Mouse (Mus musculus): ENCODE data around the gene Trappc3l. TPM values are rescaled to one million over a fixed set of nuclear protein-coding genes. Genes with fewer than 3 reads are reported as not detected.

Gene Trappc3l
- polyA plus RNA-seq, 1 experiment from 2014 or later = not detected

- DNase-seq (ENCODE audit: low spot score) (no peak), ATAC-seq (replicated peaks; ENCODE audit: low FRiP score) (no peak)
- no peak overlapping the region for H3K4me3 ChIP-seq (ENCODE audit: low read depth, low read length)
- 48% methylated on average over 6 of the region's 6 CpGs for WGBS
- H3K4me2 ChIP-seq = no peak overlapping the region
- H3K27me3 ChIP-seq (replicated peaks; ENCODE audit: control insufficient read depth, insufficient read depth, low read length) = no peaks in the 10 kb centered on the region
- no peaks in the 10 kb centered on the region for H3K36me3 ChIP-seq (ENCODE audit: control insufficient read depth, insufficient read depth, low read length)
- no peaks in the 10 kb centered on the region for H3K4me1 ChIP-seq (replicated peaks; ENCODE audit: control insufficient read depth, insufficient read depth, low read length)
- no peak overlapping the region for H3K9ac ChIP-seq (ENCODE audit: low read depth, low read length)
- H3K9me3 ChIP-seq (ENCODE audit: control insufficient read depth, low read length) = no peaks in the 10 kb centered on the region
- no peak overlapping the region for H3K27ac ChIP-seq (ENCODE audit: low read depth, low read length)
Measured at GRCm38 (mm10) chr10:34138027-34138426, 100.6 kb downstream of the Trappc3l start.

- Histone ChIP-seq H3K4me1 (replicated peaks; ENCODE audit: control insufficient read depth, insufficient read depth, low read length) (no peaks in the 10 kb centered on the region), H3K27me3 (replicated peaks; ENCODE audit: control insufficient read depth, insufficient read depth, low read length) (no peaks in the 10 kb centered on the region), H3K4me2 (no peak overlapping the region), H3K4me3 (ENCODE audit: low read depth, low read length) (no peak overlapping the region), H3K9ac (ENCODE audit: low read depth, low read length) (no peak overlapping the region), H3K9me3 (ENCODE audit: control insufficient read depth, low read length) (no peaks in the 10 kb centered on the region), H3K36me3 (ENCODE audit: control insufficient read depth, insufficient read depth, low read length) (no peaks in the 10 kb centered on the region), H3K27ac (ENCODE audit: low read depth, low read length) (no peak overlapping the region)
- ATAC-seq (replicated peaks; ENCODE audit: low FRiP score) = no peak
- WGBS = 65% methylated on average over 4 of the region's 4 CpGs
- DNase-seq (ENCODE audit: low spot score) = no peak
Measured at GRCm38 (mm10) chr10:34139768-34140167, 102.4 kb downstream of the Trappc3l start.

GRCm38 (mm10) chr10:34141693-34142092 is 104.3 kb downstream of the Trappc3l start:
- no peak for ATAC-seq (replicated peaks; ENCODE audit: low FRiP score)
- DNase-seq (ENCODE audit: low spot score) = no peak
- Histone ChIP-seq H3K9ac (ENCODE audit: low read depth, low read length) (no peak overlapping the region), H3K4me2 (no peak overlapping the region), H3K4me1 (replicated peaks; ENCODE audit: control insufficient read depth, insufficient read depth, low read length) (no peaks in the 10 kb centered on the region), H3K36me3 (ENCODE audit: control insufficient read depth, insufficient read depth, low read length) (no peaks in the 10 kb centered on the region), H3K4me3 (ENCODE audit: low read depth, low read length) (no peak overlapping the region), H3K9me3 (ENCODE audit: control insufficient read depth, low read length) (no peaks in the 10 kb centered on the region), H3K27ac (ENCODE audit: low read depth, low read length) (no peak overlapping the region), H3K27me3 (replicated peaks; ENCODE audit: control insufficient read depth, insufficient read depth, low read length) (no peaks in the 10 kb centered on the region)
- 59% methylated on average over 2 of the region's 2 CpGs for WGBS

GRCm38 (mm10) chr10:34149772-34150171 is 112.4 kb downstream of the Trappc3l start:
- H3K4me1 ChIP-seq (replicated peaks; ENCODE audit: control insufficient read depth, insufficient read depth, low read length) = no peaks in the 10 kb centered on the region
- no peaks in the 10 kb centered on the region for H3K27me3 ChIP-seq (replicated peaks; ENCODE audit: control insufficient read depth, insufficient read depth, low read length)
- no peak overlapping the region for H3K9ac ChIP-seq (ENCODE audit: low read depth, low read length)
- ATAC-seq (replicated peaks; ENCODE audit: low FRiP score) = no peak
- no peak for DNase-seq (ENCODE audit: low spot score)
- no peaks in the 10 kb centered on the region; the same call in 1 of the 2 replicates for H3K36me3 ChIP-seq (ENCODE audit: control insufficient read depth, insufficient read depth, low read length)
- H3K4me2 ChIP-seq = no peak overlapping the region
- no peak overlapping the region for H3K27ac ChIP-seq (ENCODE audit: low read depth, low read length)
- H3K9me3 ChIP-seq (ENCODE audit: control insufficient read depth, low read length) = no peaks in the 10 kb centered on the region
- WGBS = 79% methylated on average over 3 of the region's 3 CpGs
- H3K4me3 ChIP-seq (ENCODE audit: low read depth, low read length) = no peak overlapping the region

- no peak overlapping the region for H3K27ac ChIP-seq (ENCODE audit: low read depth, low read length)
- no peak overlapping the region for H3K4me3 ChIP-seq (ENCODE audit: low read depth, low read length)
- no peak overlapping the region for H3K9ac ChIP-seq (ENCODE audit: low read depth, low read length)
- no peaks in the 10 kb centered on the region for H3K4me1 ChIP-seq (replicated peaks; ENCODE audit: control insufficient read depth, insufficient read depth, low read length)
- H3K27me3 ChIP-seq (replicated peaks; ENCODE audit: control insufficient read depth, insufficient read depth, low read length) = no peaks in the 10 kb centered on the region
- WGBS = 77% methylated on average over 6 of the region's 6 CpGs
- ATAC-seq (replicated peaks; ENCODE audit: low FRiP score) (no peak), DNase-seq (ENCODE audit: low spot score) (no peak)
- H3K4me2 ChIP-seq = no peak overlapping the region
- H3K9me3 ChIP-seq (ENCODE audit: control insufficient read depth, low read length) = no peaks in the 10 kb centered on the region
- no peaks in the 10 kb centered on the region; the same call in 1 of the 2 replicates for H3K36me3 ChIP-seq (ENCODE audit: control insufficient read depth, insufficient read depth, low read length)
Measured at GRCm38 (mm10) chr10:34150454-34150853, 113.1 kb downstream of the Trappc3l start.

GRCm38 (mm10) chr10:34151827-34152226 is 114.4 kb downstream of the Trappc3l start:
- Histone ChIP-seq H3K27ac (ENCODE audit: low read depth, low read length) (no peak overlapping the region), H3K4me2 (no peak overlapping the region), H3K27me3 (replicated peaks; ENCODE audit: control insufficient read depth, insufficient read depth, low read length) (no peaks in the 10 kb centered on the region), H3K4me1 (replicated peaks; ENCODE audit: control insufficient read depth, insufficient read depth, low read length) (no peaks in the 10 kb centered on the region), H3K4me3 (ENCODE audit: low read depth, low read length) (no peak overlapping the region), H3K36me3 (ENCODE audit: control insufficient read depth, insufficient read depth, low read length) (no peaks in the 10 kb centered on the region; the same call in 1 of the 2 replicates), H3K9ac (ENCODE audit: low read depth, low read length) (no peak overlapping the region), H3K9me3 (ENCODE audit: control insufficient read depth, low read length) (no peaks in the 10 kb centered on the region)
- ATAC-seq (replicated peaks; ENCODE audit: low FRiP score) (no peak; the same call in 1 of the 2 replicates), DNase-seq (ENCODE audit: low spot score) (no peak)
- 74% methylated on average over 3 of the region's 3 CpGs for WGBS

- ATAC-seq (replicated peaks; ENCODE audit: low FRiP score) = no peak
- Histone ChIP-seq H3K27me3 (replicated peaks; ENCODE audit: control insufficient read depth, insufficient read depth, low read length) (no peaks in the 10 kb centered on the region), H3K9ac (ENCODE audit: low read depth, low read length) (no peak overlapping the region), H3K4me2 (no peak overlapping the region), H3K27ac (ENCODE audit: low read depth, low read length) (no peak overlapping the region), H3K4me1 (replicated peaks; ENCODE audit: control insufficient read depth, insufficient read depth, low read length) (no peaks in the 10 kb centered on the region), H3K4me3 (ENCODE audit: low read depth, low read length) (no peak overlapping the region), H3K9me3 (ENCODE audit: control insufficient read depth, low read length) (no peaks in the 10 kb centered on the region), H3K36me3 (ENCODE audit: control insufficient read depth, insufficient read depth, low read length) (no peaks in the 10 kb centered on the region; the same call in 1 of the 2 replicates)
- no peak for DNase-seq (ENCODE audit: low spot score)
- 85% methylated on average over 12 of the region's 12 CpGs for WGBS
Measured at GRCm38 (mm10) chr10:34155796-34156554, 118.6 kb downstream of the Trappc3l start.
